Mouse (Mus musculus) liver, adult 2 months (tissue): ENCODE data around the gene Trpm1. TPM values are rescaled to one million over a fixed set of nuclear protein-coding genes. Genes with fewer than 3 reads are reported as not detected.

ENCODE experiments used
- DNase-seq: peaks from one replicate; pipeline ENCODE4 v3.0.0-alpha.2; 2011; ENCODE audit warnings: low read depth, low spot score; ENCODE audit errors: extremely low read depth
- H3K27ac ChIP-seq: fragments of 200-500 bp; replicated peaks from 2 replicates; pipeline ENCODE4 v1.5.1; 2012; ENCODE audit warnings: low read depth, mild to moderate bottlenecking, control low read depth, inconsistent platforms, low read length; ENCODE audit not compliant: insufficient read depth
- H3K27me3 ChIP-seq: fragments of 200-500 bp; 2 replicates; pipeline ENCODE4 v1.6.1; 2012; ENCODE audit warnings: mild to moderate bottlenecking, moderate library complexity, low read length, inconsistent platforms; ENCODE audit not compliant: control insufficient read depth, insufficient read depth
- H3K36me3 ChIP-seq: fragments of 200-500 bp; 2 replicates; pipeline ENCODE4 v1.6.1; 2012; ENCODE audit warnings: low read length, inconsistent platforms; ENCODE audit not compliant: control insufficient read depth, insufficient read depth
- H3K4me1 ChIP-seq: fragments of 200-500 bp; 2 replicates; pipeline ENCODE4 v1.6.1; 2011; ENCODE audit warnings: low read length; ENCODE audit not compliant: control insufficient read depth, insufficient read depth
- H3K4me3 ChIP-seq: fragments of 200-500 bp; 2 replicates; pipeline ENCODE4 v1.5.1; 2011; ENCODE audit warnings: low read depth, mild to moderate bottlenecking, control low read depth, low read length, moderate library complexity; ENCODE audit not compliant: insufficient read depth
- H3K79me2 ChIP-seq: fragments of 200-500 bp; 2 replicates; pipeline ENCODE4 v1.6.1; 2012; ENCODE audit warnings: inconsistent platforms, mild to moderate bottlenecking, low read length, moderate library complexity; ENCODE audit not compliant: control insufficient read depth, insufficient read depth
- H3K9ac ChIP-seq: fragments of 200-500 bp; 2 replicates; pipeline ENCODE4 v1.6.1; 2012; ENCODE audit warnings: low read depth, mild to moderate bottlenecking, control low read depth, inconsistent platforms, low read length
- CTCF ChIP-seq: fragments of 200-500 bp; IDR thresholded peaks from 2 replicates; pipeline ENCODE4 v1.5.1; 2011; ENCODE audit warnings: low read depth, low read length, control low read depth
- POLR2A ChIP-seq: fragments of 200-500 bp; IDR thresholded peaks from 2 replicates; pipeline ENCODE4 v1.6.1; 2011; ENCODE audit warnings: low read length, control low read depth; ENCODE audit not compliant: insufficient read depth; ENCODE audit errors: extremely low read depth
- WGBS: fragments of 180-500 bp; shearing (Covaris S2); methylation state at CpG from one replicate; pipeline ENCODE4 v1.1.7; 2018; 5-methylcytosine and 5-hydroxymethylcytosine counted together
- polyA plus RNA-seq: library from polyadenylated mRNA; depleted of rRNA; stranded (reverse); fragments of >200 nt; gene quantifications from 2 replicates; pipeline ENCODE4 v1.2.3, GENCODE M21; 2012; rRNA removed
- total RNA-seq: library from RNA; depleted of rRNA; stranded (reverse); fragments of >200 nt; gene quantifications from 2 replicates; pipeline ENCODE4 v1.2.3, GENCODE M21; 2014; rRNA removed

Gene Trpm1
- total and polyA plus RNA-seq, 2 experiments, result 0.04 TPM; not detected in 1

GRCm38 (mm10) chr7:64290431-64290830, 136.8 kb downstream of the Trpm1 start:
- Histone ChIP-seq H3K79me2 (peaks cover 24% of the 10 kb centered on the region), H3K27me3 (no peaks in the 10 kb centered on the region), H3K4me3 (no peak overlapping the region), H3K36me3 (peaks cover 4% of the 10 kb centered on the region; the same call in 1 of the 2 replicates), H3K9ac (no peak overlapping the region), H3K4me1 (peaks cover 22% of the 10 kb centered on the region), H3K27ac (no peak overlapping the region)
- no peak for TF ChIP-seq CTCF
- TF ChIP-seq POLR2A, result no peak
- whole genome bisulfite sequencing, result 39% methylated on average over 6 of the region's 6 CpGs
- DNase-seq, result peak; percentile 41

DNA sequence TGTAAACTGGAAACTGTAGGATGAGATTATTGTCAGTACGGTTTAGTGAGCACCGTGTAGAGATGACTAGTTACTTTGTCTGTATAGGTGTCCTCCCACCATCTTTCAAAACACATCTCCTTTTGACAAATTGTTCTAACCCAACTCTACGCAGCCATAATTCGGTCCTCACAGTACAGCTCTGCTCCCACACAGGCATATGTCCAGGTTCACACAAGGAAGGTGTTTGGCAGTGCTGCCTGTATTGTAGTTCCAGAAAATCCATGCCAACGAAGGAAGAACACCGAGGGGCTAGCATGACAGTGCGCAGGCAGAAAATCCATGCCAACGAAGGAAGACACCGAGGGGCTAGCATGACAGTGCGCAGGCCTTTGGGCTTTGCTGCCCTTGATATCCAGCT, 138.1 kb downstream of the Trpm1 start:
- no peaks in the 10 kb centered on the region for H3K27me3 ChIP-seq
- no peak overlapping the region for H3K4me3 ChIP-seq
- H3K79me2 ChIP-seq, result peaks cover 24% of the 10 kb centered on the region
- WGBS, result 88% methylated on average over 10 of the region's 10 CpGs
- H3K27ac ChIP-seq, result no peak overlapping the region
- DNase-seq, result no peak
- no peak for TF ChIP-seq POLR2A
- TF ChIP-seq CTCF, result no peak
- H3K9ac ChIP-seq, result no peak overlapping the region
- peaks cover 7% of the 10 kb centered on the region; the same call in 1 of the 2 replicates for H3K36me3 ChIP-seq
- H3K4me1 ChIP-seq, result peaks cover 19% of the 10 kb centered on the region

GRCm38 (mm10) chr7:64296286-64297010, 142.8 kb downstream of the Trpm1 start:
- H3K79me2 ChIP-seq, result peaks cover 18% of the 10 kb centered on the region

DNA sequence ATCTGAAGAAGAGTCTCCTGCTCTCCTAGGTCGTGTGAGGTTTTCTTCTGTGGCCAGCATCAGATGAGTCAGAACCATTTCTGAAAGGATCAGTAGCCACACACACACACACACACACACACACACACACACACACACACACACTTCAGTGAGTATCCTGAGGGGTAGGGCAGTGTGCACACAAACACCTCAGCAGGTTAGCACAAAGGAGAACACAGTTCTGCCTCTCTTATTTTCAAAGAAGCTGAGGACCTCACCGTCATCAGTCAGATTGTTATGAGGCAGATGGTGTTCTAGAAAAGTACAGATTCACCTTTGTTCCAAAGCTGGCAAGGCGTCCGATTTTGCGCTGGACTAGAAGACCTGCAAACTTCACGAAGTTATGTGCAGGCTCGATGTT, 156.6 kb downstream of the Trpm1 start:
- Histone ChIP-seq H3K27me3 (no peaks in the 10 kb centered on the region), H3K36me3 (peaks cover 51% of the 10 kb centered on the region), H3K4me3 (no peak overlapping the region), H3K4me1 (peaks cover 2% of the 10 kb centered on the region; the same call in 1 of the 2 replicates), H3K79me2 (0 out of 2 replicates have a peak, but pooled peaks cover 3% of the 10 kb centered on the region), H3K27ac (no peak overlapping the region), H3K9ac (no peak overlapping the region)
- DNase-seq, result no peak
- WGBS, result 91% methylated on average over 7 of the region's 7 CpGs
- no peak for TF ChIP-seq POLR2A
- no peak for TF ChIP-seq CTCF

More at GRCm38 (mm10) chr7:64296286-64297010, 142.8 kb downstream of the Trpm1 start:
- H3K4me3 ChIP-seq, result no peak overlapping the region
- no peak overlapping the region for H3K27ac ChIP-seq
- H3K36me3 ChIP-seq, result peaks cover 33% of the 10 kb centered on the region
- TF ChIP-seq CTCF (no peak), POLR2A (no peak)
- no peaks in the 10 kb centered on the region for H3K27me3 ChIP-seq
- no peak for DNase-seq
- 73% methylated on average over 5 of the region's 5 CpGs for WGBS
- H3K4me1 ChIP-seq, result peaks cover 4% of the 10 kb centered on the region; the same call in 1 of the 2 replicates
- no peak overlapping the region for H3K9ac ChIP-seq

DNA sequence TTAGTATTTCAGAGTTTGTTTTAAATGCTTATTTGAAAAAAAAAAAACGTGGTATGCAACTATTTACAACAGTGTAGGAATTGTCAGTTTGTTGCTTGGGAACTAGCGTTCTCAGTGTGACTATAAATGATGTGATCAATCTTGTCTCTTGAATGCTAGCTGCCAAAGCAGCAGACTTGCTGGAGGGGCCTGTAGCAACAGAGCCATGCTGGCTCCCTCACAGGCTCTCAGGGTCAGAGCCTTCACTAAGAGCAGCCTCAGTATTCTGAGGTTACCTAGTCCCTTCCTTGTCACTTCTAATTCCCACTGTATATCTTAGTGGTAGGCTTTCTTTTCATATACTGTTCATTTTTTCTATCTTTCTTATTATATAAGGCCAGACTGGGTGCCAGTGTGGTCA, 157.1 kb downstream of the Trpm1 start:
- TF ChIP-seq POLR2A (no peak), CTCF (no peak)
- DNase-seq, result no peak
- Histone ChIP-seq H3K79me2 (0 out of 2 replicates have a peak, but pooled peaks cover 3% of the 10 kb centered on the region), H3K27ac (no peak overlapping the region), H3K36me3 (peaks cover 48% of the 10 kb centered on the region), H3K27me3 (no peaks in the 10 kb centered on the region), H3K9ac (no peak overlapping the region), H3K4me3 (no peak overlapping the region), H3K4me1 (peaks cover 2% of the 10 kb centered on the region; the same call in 1 of the 2 replicates)
- WGBS, result 86% methylated on average over 2 of the region's 2 CpGs

DNA sequence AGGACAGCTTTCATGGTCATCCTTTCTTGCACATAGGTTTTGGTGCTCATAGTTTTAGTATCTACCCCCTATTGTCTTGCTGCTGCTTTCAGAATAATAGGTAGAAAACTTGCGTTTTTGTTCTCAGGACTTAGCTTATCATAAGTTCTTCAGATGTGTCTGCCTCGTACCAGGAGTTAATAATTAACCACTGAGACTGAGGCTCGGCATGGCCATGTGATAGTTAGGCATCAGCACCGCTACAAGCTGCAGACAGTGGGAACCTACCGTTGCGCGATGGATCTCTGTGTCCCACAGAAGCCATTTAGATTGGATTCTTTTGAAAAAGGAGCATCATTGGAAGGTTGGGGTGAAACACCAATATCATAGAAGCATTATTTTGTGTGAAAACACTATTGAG, 159.2 kb downstream of the Trpm1 start:
- no peak for TF ChIP-seq POLR2A
- TF ChIP-seq CTCF, result no peak
- Histone ChIP-seq H3K27me3 (no peaks in the 10 kb centered on the region), H3K4me1 (peaks cover 2% of the 10 kb centered on the region; the same call in 1 of the 2 replicates), H3K79me2 (0 out of 2 replicates have a peak, but pooled peaks cover 3% of the 10 kb centered on the region), H3K27ac (no peak overlapping the region), H3K9ac (no peak overlapping the region), H3K4me3 (no peak overlapping the region), H3K36me3 (peaks cover 52% of the 10 kb centered on the region)
- WGBS, result 32% methylated on average over 7 of the region's 7 CpGs
- peak; percentile 78 for DNase-seq

Other genes starting within 250 kb of the Trpm1 start
- 0.09 TPM in 1 of 2 replicates, not detected in the other for gene E030018B13Rik, start 237.0 kb upstream of the Trpm1 start, total RNA-seq
- gene E030018B13Rik, start 237.0 kb upstream of the Trpm1 start, polyA plus RNA-seq, result not detected in 2 replicates
- gene Klf13, start 214.9 kb upstream of the Trpm1 start, total RNA-seq, result 26.2 and 26.4 TPM in 2 replicates
- gene Klf13, start 214.9 kb upstream of the Trpm1 start, polyA plus RNA-seq, result 14.1 and 19.8 TPM in 2 replicates
- gene Mtmr10, start 133.8 kb downstream of the Trpm1 start, total RNA-seq, result 18.6 and 23.1 TPM in 2 replicates
- gene Mtmr10, start 133.8 kb downstream of the Trpm1 start, polyA plus RNA-seq, result 7.0 and 7.1 TPM in 2 replicates
- 5.4 and 6.0 TPM in 2 replicates for gene Fan1, start 220.3 kb downstream of the Trpm1 start, total RNA-seq
- gene Fan1, start 220.3 kb downstream of the Trpm1 start, polyA plus RNA-seq, result 1.9 and 2.1 TPM in 2 replicates
- gene Mphosph10, start 238.4 kb downstream of the Trpm1 start, total RNA-seq, result 3.2 and 4.8 TPM in 2 replicates
- gene Mphosph10, start 238.4 kb downstream of the Trpm1 start, polyA plus RNA-seq, result 0.61 and 0.91 TPM in 2 replicates
- gene Mcee, start 238.8 kb downstream of the Trpm1 start, total RNA-seq, result 90.7 and 115 TPM in 2 replicates
- 41.8 and 51.3 TPM in 2 replicates for gene Mcee, start 238.8 kb downstream of the Trpm1 start, polyA plus RNA-seq